Mouse (Mus musculus) ES-E14 (cell line): ENCODE measurements at regions not wholly inside any gene's neighbourhood (a gene's known extent, or its start where the extent isn't known, plus 50 kb on each side); places are given as distances from the start of the nearest gene placed in this dataset.

Source experiments
- DNase-seq: peaks from one replicate; pipeline ENCODE4 v3.0.0-alpha.2; 2013; ENCODE audit warnings: low read depth, low spot score
- H3K27ac ChIP-seq: 2 replicates; pipeline ENCODE4 v1.5.1; 2012; ENCODE audit warnings: low read depth, mild to moderate bottlenecking, low read length, moderate library complexity, mixed read lengths; ENCODE audit not compliant: poor library complexity, insufficient read depth, severe bottlenecking
- H3K36me3 ChIP-seq: 2 replicates; pipeline ENCODE4 v1.6.1; 2012; ENCODE audit warnings: mild to moderate bottlenecking, low read length, moderate library complexity, mixed read lengths; ENCODE audit not compliant: control insufficient read depth, poor library complexity, insufficient read depth, severe bottlenecking
- H3K4me1 ChIP-seq, 2 experiments: fragments of 150-350 bp in 1 of 2; sonication (generic) in 1 of 2; 2 replicates each; pipeline ENCODE4 v1.6.1; 2012; ENCODE audit warnings: low read length in 2 of 2, mild to moderate bottlenecking in 1 of 2, mixed read lengths in 1 of 2; ENCODE audit not compliant: control insufficient read depth in 2 of 2, insufficient read depth in 2 of 2, poor library complexity in 1 of 2
- H3K4me3 ChIP-seq, 2 experiments: fragments of 150-350 bp in 1 of 2; sonication (generic) in 1 of 2; 2 replicates each; pipeline ENCODE4 v1.5.1; 2012; ENCODE audit warnings: low read length in 2 of 2, low read depth in 1 of 2, mild to moderate bottlenecking in 1 of 2, mixed read lengths in 1 of 2; ENCODE audit not compliant: insufficient read depth in 1 of 2, poor library complexity in 1 of 2, severe bottlenecking in 1 of 2
- H3K9ac ChIP-seq: 2 replicates; pipeline ENCODE4 v1.6.1; 2012; ENCODE audit warnings: low read depth, mild to moderate bottlenecking, low read length, mixed read lengths; ENCODE audit not compliant: poor library complexity, insufficient read depth, severe bottlenecking
- H3K9me3 ChIP-seq: fragments of 150-350 bp; sonication (generic); 2 replicates; pipeline ENCODE4 v1.6.1; 2012; ENCODE audit warnings: low read depth, mild to moderate bottlenecking, low read length; ENCODE audit not compliant: control insufficient read depth, insufficient read depth
- CHD2 ChIP-seq: IDR thresholded peaks from 2 replicates; pipeline ENCODE4 v1.6.1; 2014; ENCODE audit warnings: mild to moderate bottlenecking, low read depth, low read length, inconsistent platforms
- HCFC1 ChIP-seq: IDR thresholded peaks from 2 replicates; pipeline ENCODE4 v1.6.1; 2012; ENCODE audit warnings: low read length, inconsistent platforms, borderline replicate concordance; ENCODE audit not compliant: insufficient read depth
- MAFK ChIP-seq: IDR thresholded peaks from 2 replicates; pipeline ENCODE4 v1.6.1; 2014; ENCODE audit warnings: mild to moderate bottlenecking, low read depth, low read length, inconsistent platforms; ENCODE audit not compliant: insufficient read depth
- ZC3H11A ChIP-seq: IDR thresholded peaks from 2 replicates; pipeline ENCODE4 v1.6.1; 2012; ENCODE audit warnings: low read depth, mild to moderate bottlenecking, inconsistent platforms, low read length, borderline replicate concordance
- ZNF384 ChIP-seq: IDR thresholded peaks from 2 replicates; pipeline ENCODE4 v1.6.1; 2012; ENCODE audit warnings: low read depth, low read length, inconsistent platforms
- in situ Hi-C, 2 experiments: fragments of 600-800 bp; cut with MboI; formaldehyde crosslinking; loops; one replicate each; pipeline ENCODE4 v1.15.1; 2025; ENCODE audit warnings: low sequenced_read_pairs in 2 of 2, inconsistent platforms in 1 of 2; ENCODE audit not compliant: unreplicated experiment in 2 of 2

GRCm38 (mm10) chr13:60519708-60520107 lies 82.0 kb upstream of the Dapk1 start:
- in situ Hi-C loops, result no loop called here
- Histone ChIP-seq H3K4me3 (no peak overlapping the region), H3K4me1 (no peaks in the 10 kb centered on the region), H3K27ac (no peak overlapping the region), H3K36me3 (no peaks in the 10 kb centered on the region), H3K9me3 (no peaks in the 10 kb centered on the region), H3K9ac (no peak overlapping the region)
- DNase-seq, result no peak
- TF ChIP-seq ZC3H11A, result no peak
- no peak for TF ChIP-seq MAFK
- no peak for TF ChIP-seq ZNF384
- TF ChIP-seq HCFC1, result no peak
- no peak for TF ChIP-seq CHD2

GRCm38 (mm10) chr13:60522719-60523450 lies 78.9 kb upstream of the Dapk1 start:
- Histone ChIP-seq H3K9me3 (no peaks in the 10 kb centered on the region), H3K4me3 (no peak overlapping the region), H3K36me3 (no peaks in the 10 kb centered on the region), H3K27ac (no peak overlapping the region), H3K4me1 (no peaks in the 10 kb centered on the region), H3K9ac (no peak overlapping the region)
- TF ChIP-seq MAFK (no peak), HCFC1 (no peak), ZC3H11A (no peak), ZNF384 (no peak), CHD2 (no peak)
- in situ Hi-C loops, result no loop called here
- DNase-seq, result no peak

- Histone ChIP-seq H3K4me3 (no peak overlapping the region), H3K4me1 (no peaks in the 10 kb centered on the region), H3K36me3 (no peaks in the 10 kb centered on the region), H3K27ac (no peak overlapping the region), H3K9ac (no peak overlapping the region), H3K9me3 (no peaks in the 10 kb centered on the region)
- DNase-seq, result no peak
- TF ChIP-seq MAFK, result no peak
- TF ChIP-seq ZNF384, result no peak
- TF ChIP-seq HCFC1, result no peak
- TF ChIP-seq ZC3H11A, result no peak
- TF ChIP-seq CHD2, result no peak
- in situ Hi-C loops, result no loop called here
Observed at GRCm38 (mm10) chr13:60527806-60528205, 73.9 kb upstream of the Dapk1 start.

- Histone ChIP-seq H3K4me3 (no peak overlapping the region), H3K36me3 (no peaks in the 10 kb centered on the region), H3K4me1 (no peaks in the 10 kb centered on the region), H3K9me3 (no peaks in the 10 kb centered on the region), H3K9ac (no peak overlapping the region), H3K27ac (no peak overlapping the region)
- TF ChIP-seq CHD2 (no peak), ZNF384 (no peak), ZC3H11A (no peak), MAFK (no peak), HCFC1 (no peak)
- DNase-seq, result no peak
- in situ Hi-C loops, result no loop called here
Observed at GRCm38 (mm10) chr13:60528819-60529218, 72.9 kb upstream of the Dapk1 start.
